Mouse (Mus musculus): ENCODE results near the gene Drd5. TPM values are rescaled to one million over a fixed set of nuclear protein-coding genes. Genes with fewer than 3 reads are reported as not detected.

Drd5 gene
- total and polyA plus RNA-seq, 3 experiments = not detected

DNA sequence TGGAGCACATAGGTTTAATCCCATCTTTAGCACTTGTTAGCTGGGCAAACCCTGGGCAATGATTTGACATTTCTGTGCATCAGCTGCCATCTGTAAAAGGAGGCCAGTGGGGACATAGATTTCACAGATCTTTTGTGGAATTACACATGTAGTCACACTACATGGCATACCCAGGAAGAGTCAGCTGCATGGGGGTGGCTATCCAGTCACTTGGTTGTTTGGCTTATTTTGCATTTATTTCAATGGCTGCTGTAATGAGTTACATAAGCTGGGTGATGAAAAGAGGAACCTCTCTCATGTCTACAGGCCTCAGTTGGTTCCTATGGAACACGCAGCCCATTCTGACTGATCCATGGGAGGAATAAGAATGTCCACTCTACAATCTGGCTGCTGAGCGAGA lies 40.5 kb downstream of the Drd5 start:
- Histone ChIP-seq H3K36me3 (replicated peaks in 1 of 2; ENCODE audit: control insufficient read depth in 1 of 2, insufficient read depth in 1 of 2, low read length in 1 of 2) (no peaks in the 10 kb centered on the region), H3K4me1 (ENCODE audit: control insufficient read depth in 1 of 2, insufficient read depth in 2 of 2) (peaks cover 0 to 5% of the 10 kb centered on the region in 2 experiments; a peak in 1 of 4 replicates), H3K4me3 (replicated peaks in 1 of 3; ENCODE audit: low read depth in 2 of 3, low read length in 2 of 3, poor library complexity in 1 of 3) (no peak overlapping the region), H3K9ac (ENCODE audit: insufficient read depth, low read depth) (no peak overlapping the region), H3K27me3 (replicated peaks) (no peaks in the 10 kb centered on the region), H3K9me3 (replicated peaks; ENCODE audit: low read length) (no peaks in the 10 kb centered on the region), H3K4me2 (ENCODE audit: insufficient read depth, low read depth, poor library complexity, severe bottlenecking) (no peak overlapping the region), H3K79me2 (replicated peaks; ENCODE audit: control insufficient read depth, extremely low read depth, insufficient read depth, poor library complexity, severe bottlenecking) (no peaks in the 10 kb centered on the region), H3K27ac (ENCODE audit: insufficient read depth, low read depth) (no peak overlapping the region)
- dilution Hi-C loops (cut with MboI; ENCODE audit: extremely low pct_ligation_motif_present, extremely low pct_unique_long_range_greater_than_20kb, low sequenced_read_pairs) = no loop called here
- TF ChIP-seq UBTF (IDR thresholded peaks at IDR 0.05; ENCODE audit: low read depth, low read length) (no peak), MAX (IDR thresholded peaks at IDR 0.05; ENCODE audit: low read length) (no peak), CHD2 (IDR thresholded peaks at IDR 0.05; ENCODE audit: low read length) (no peak), GABPA (IDR thresholded peaks at IDR 0.05; ENCODE audit: insufficient replicate concordance, low read depth, low read length) (no peak), CTCF (conservative IDR thresholded peaks at IDR 0.05 in 1 of 2, IDR thresholded peaks at IDR 0.05 in 1 of 2; ENCODE audit: low read depth in 2 of 2, low read length in 2 of 2) (no peak), ETS1 (conservative IDR thresholded peaks at IDR 0.05; ENCODE audit: low read depth, low read length) (no peak), RAD21 (IDR thresholded peaks at IDR 0.05; ENCODE audit: low read depth, low read length) (no peak), EP300 (IDR thresholded peaks at IDR 0.05; ENCODE audit: low read length) (no peak), SIN3A (IDR thresholded peaks at IDR 0.05; ENCODE audit: low read length) (no peak), SMC3 (IDR thresholded peaks at IDR 0.05; ENCODE audit: low read depth, low read length) (no peak), TCF12 (IDR thresholded peaks at IDR 0.05; ENCODE audit: low read depth, low read length) (no peak), POLR2A (IDR thresholded peaks at IDR 0.05; ENCODE audit: low read depth, low read length) (no peak), MEF2A (IDR thresholded peaks at IDR 0.05; ENCODE audit: borderline replicate concordance, low read depth, low read length) (no peak), ZKSCAN1 (IDR thresholded peaks at IDR 0.05; ENCODE audit: borderline replicate concordance, low read depth, low read length) (no peak), ZC3H11A (IDR thresholded peaks at IDR 0.05; ENCODE audit: low read depth, low read length) (no peak)
- in situ Hi-C loops (cut with MboI; ENCODE audit: low pct_ligation_motif_present, low pct_unique_long_range_greater_than_20kb, low sequenced_read_pairs) = no loop called here
- no peak for DNase-seq (ENCODE audit: extremely low read depth)

DNA sequence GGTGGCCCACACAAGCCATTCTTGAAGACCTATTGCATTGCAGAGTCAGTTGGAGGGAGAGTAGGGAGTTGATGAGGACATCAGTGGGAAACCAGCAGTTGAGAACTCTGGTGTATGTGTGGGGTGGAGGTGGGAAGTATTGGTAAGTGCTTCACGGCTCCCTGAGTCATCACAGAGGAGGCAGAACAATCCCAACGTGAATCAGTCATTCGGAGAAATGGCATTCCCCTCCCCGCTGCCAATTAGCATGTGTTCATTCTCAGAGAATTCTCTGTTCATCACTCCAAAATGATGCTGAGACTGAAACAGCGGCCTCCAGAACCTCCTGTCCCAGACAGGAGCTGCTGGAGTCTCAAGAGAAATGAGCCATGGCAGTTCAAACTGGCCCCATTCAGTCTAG lies 45.2 kb downstream of the Drd5 start:
- no peak overlapping the region for H3K27ac ChIP-seq (ENCODE audit: insufficient read depth, low read depth)
- no peak for DNase-seq (ENCODE audit: extremely low read depth)
- in situ Hi-C loops (cut with MboI; ENCODE audit: low pct_ligation_motif_present, low pct_unique_long_range_greater_than_20kb, low sequenced_read_pairs) = no loop called here

More for the DNA sequence above, 45.2 kb downstream of the Drd5 start:
- H3K79me2 ChIP-seq (replicated peaks; ENCODE audit: control insufficient read depth, extremely low read depth, insufficient read depth, poor library complexity, severe bottlenecking) = no peaks in the 10 kb centered on the region
- H3K4me2 ChIP-seq (ENCODE audit: insufficient read depth, low read depth, poor library complexity, severe bottlenecking) = no peak overlapping the region
- no peak overlapping the region for H3K9ac ChIP-seq (ENCODE audit: insufficient read depth, low read depth)
- dilution Hi-C loops (cut with MboI; ENCODE audit: extremely low pct_ligation_motif_present, extremely low pct_unique_long_range_greater_than_20kb, low sequenced_read_pairs) = no loop called here
- peaks cover 0 to 5% of the 10 kb centered on the region in 2 experiments; a peak in 1 of 4 replicates for H3K4me1 ChIP-seq (ENCODE audit: control insufficient read depth in 1 of 2, insufficient read depth in 2 of 2)
- H3K4me3 ChIP-seq (replicated peaks in 1 of 3; ENCODE audit: low read depth in 2 of 3, low read length in 2 of 3, poor library complexity in 1 of 3) = no peak overlapping the region
- no peaks in the 10 kb centered on the region for H3K36me3 ChIP-seq (replicated peaks in 1 of 2; ENCODE audit: control insufficient read depth in 1 of 2, insufficient read depth in 1 of 2, low read length in 1 of 2)
- no peak for TF ChIP-seq NELFE (IDR thresholded peaks at IDR 0.05; ENCODE audit: low read depth, low read length)
- TF ChIP-seq MAFK (IDR thresholded peaks at IDR 0.05; ENCODE audit: insufficient replicate concordance, low read length) = no peak
- TF ChIP-seq IRF4 (IDR thresholded peaks at IDR 0.05; ENCODE audit: low read depth, low read length) = no peak
- TF ChIP-seq E2F4 (IDR thresholded peaks at IDR 0.05; ENCODE audit: insufficient replicate concordance, low read depth, low read length) = no peak
- no peak for TF ChIP-seq SMC3 (IDR thresholded peaks at IDR 0.05; ENCODE audit: low read depth, low read length)
- no peak for TF ChIP-seq MAX (IDR thresholded peaks at IDR 0.05; ENCODE audit: low read length)
- TF ChIP-seq POLR2AphosphoS2 (IDR thresholded peaks at IDR 0.05; ENCODE audit: low read depth, low read length) = no peak
- TF ChIP-seq NRF1 (IDR thresholded peaks at IDR 0.05; ENCODE audit: low read depth, low read length) = no peak
- no peak for TF ChIP-seq MXI1 (IDR thresholded peaks at IDR 0.05; ENCODE audit: low read depth, low read length)
- no peak for TF ChIP-seq PAX5 (IDR thresholded peaks at IDR 0.05; ENCODE audit: low read length)
- no peak for TF ChIP-seq SIN3A (IDR thresholded peaks at IDR 0.05; ENCODE audit: low read length)
- TF ChIP-seq USF1 (IDR thresholded peaks at IDR 0.05; ENCODE audit: low read depth, low read length) = no peak
- TF ChIP-seq GABPA (IDR thresholded peaks at IDR 0.05; ENCODE audit: insufficient replicate concordance, low read depth, low read length) = no peak
- TF ChIP-seq ELF1 (IDR thresholded peaks at IDR 0.05; ENCODE audit: low read depth, low read length) = no peak
- no peak for TF ChIP-seq HCFC1 (IDR thresholded peaks at IDR 0.05; ENCODE audit: low read depth, low read length)
- TF ChIP-seq ZNF384 (IDR thresholded peaks at IDR 0.05; ENCODE audit: low read depth, low read length) = no peak
- TF ChIP-seq ZMIZ1 (IDR thresholded peaks at IDR 0.05; ENCODE audit: low read depth, low read length) = no peak
- TF ChIP-seq CTCF (conservative IDR thresholded peaks at IDR 0.05 in 1 of 2, IDR thresholded peaks at IDR 0.05 in 1 of 2; ENCODE audit: low read depth in 2 of 2, low read length in 2 of 2) = no peak
- no peak for TF ChIP-seq MEF2A (IDR thresholded peaks at IDR 0.05; ENCODE audit: borderline replicate concordance, low read depth, low read length)
- no peaks in the 10 kb centered on the region for H3K9me3 ChIP-seq (replicated peaks; ENCODE audit: low read length)
- H3K27me3 ChIP-seq (replicated peaks) = no peaks in the 10 kb centered on the region

Measured in CH12.LX (cell line).